Mouse (Mus musculus) testis, adult 2 months (tissue): ENCODE measurements around the gene Trappc10. TPM values are rescaled to one million over a fixed set of nuclear protein-coding genes. Genes with fewer than 3 reads are reported as not detected.

Experiments
- H3K27ac ChIP-seq: fragments of 200-500 bp; 2 replicates; pipeline ENCODE4 v1.5.1; 2012; ENCODE audit warnings: low read depth, low read length; ENCODE audit not compliant: control insufficient read depth, insufficient read depth
- H3K27me3 ChIP-seq: fragments of 200-500 bp; 2 replicates; pipeline ENCODE4 v1.6.1; 2012; ENCODE audit warnings: mild to moderate bottlenecking, low read length, moderate library complexity; ENCODE audit not compliant: control insufficient read depth, insufficient read depth
- H3K36me3 ChIP-seq: fragments of 200-500 bp; 2 replicates; pipeline ENCODE4 v1.6.1; 2012; ENCODE audit warnings: mild to moderate bottlenecking, low read length; ENCODE audit not compliant: control insufficient read depth, insufficient read depth
- H3K4me1 ChIP-seq: fragments of 200-500 bp; 2 replicates; pipeline ENCODE4 v1.6.1; 2012; ENCODE audit warnings: low read length; ENCODE audit not compliant: control insufficient read depth, insufficient read depth
- H3K4me3 ChIP-seq: fragments of 200-500 bp; 2 replicates; pipeline ENCODE4 v1.5.1; 2012; ENCODE audit warnings: low read depth, mild to moderate bottlenecking, low read length, moderate library complexity, mixed read lengths; ENCODE audit not compliant: control insufficient read depth
- CTCF ChIP-seq: fragments of 200-500 bp; IDR thresholded peaks from 2 replicates; pipeline ENCODE4 v1.5.1; 2012; ENCODE audit warnings: low read depth, mild to moderate bottlenecking, inconsistent platforms, low read length, moderate library complexity; ENCODE audit not compliant: control insufficient read depth, insufficient read depth, insufficient replicate concordance
- POLR2A ChIP-seq: fragments of 200-500 bp; IDR thresholded peaks from 2 replicates; pipeline ENCODE4 v1.6.1; 2012; ENCODE audit warnings: low read depth, mild to moderate bottlenecking, inconsistent platforms, low read length, moderate library complexity; ENCODE audit not compliant: control insufficient read depth
- polyA plus RNA-seq: library from polyadenylated mRNA; depleted of rRNA; stranded (reverse); fragments of >200 nt; gene quantifications from 2 replicates; pipeline ENCODE4 v1.2.3, GENCODE M21; 2012

Trappc10 gene
- polyA plus RNA-seq, 1 experiment = 20.3 TPM

DNA sequence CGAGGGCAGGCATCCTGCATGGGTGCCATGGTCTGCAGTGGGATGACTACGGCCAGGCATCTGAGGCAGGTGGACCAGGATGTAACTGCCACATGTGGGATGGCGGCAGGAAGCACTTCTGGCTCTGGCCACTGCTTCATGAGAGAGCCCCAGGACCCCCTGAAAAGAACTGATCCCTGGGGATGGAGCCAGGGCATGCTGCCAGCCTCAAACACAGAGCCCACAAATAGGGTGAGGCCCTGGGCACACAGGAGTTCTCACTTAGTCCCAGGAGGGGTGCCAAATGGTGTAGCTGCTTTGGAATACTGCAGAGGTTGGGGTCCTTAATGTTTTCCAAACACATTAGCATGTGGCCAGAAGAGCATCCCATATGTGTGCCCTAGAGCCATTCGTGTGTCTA, 41.5 kb upstream of the Trappc10 start:
- H3K27me3 ChIP-seq = no peaks in the 10 kb centered on the region
- no peak for TF ChIP-seq CTCF
- no peak for TF ChIP-seq POLR2A
- no peak overlapping the region for H3K4me3 ChIP-seq
- H3K4me1 ChIP-seq = no peaks in the 10 kb centered on the region
- no peak overlapping the region for H3K27ac ChIP-seq
- H3K36me3 ChIP-seq = peaks cover 4% of the 10 kb centered on the region

DNA sequence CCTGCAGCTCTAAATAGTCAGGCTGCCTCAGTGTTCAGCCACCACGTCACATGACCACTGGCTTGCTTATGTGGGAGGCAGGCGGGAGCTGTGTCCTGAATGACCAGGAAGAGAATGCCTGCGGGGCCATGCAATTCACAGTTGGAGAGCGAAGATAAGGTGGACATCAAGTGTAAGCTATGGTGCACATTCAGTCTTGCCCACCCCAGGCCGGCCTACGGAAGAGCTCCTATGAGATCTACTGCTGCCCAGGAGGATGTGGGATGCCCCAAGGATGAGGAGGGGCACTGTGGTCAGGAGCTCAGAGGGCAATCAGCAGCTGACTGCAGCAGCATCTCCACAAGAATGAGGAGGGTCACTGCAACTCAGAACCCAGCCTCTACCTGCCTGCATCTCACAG, 41.0 kb upstream of the Trappc10 start:
- Histone ChIP-seq H3K27ac (no peak overlapping the region), H3K27me3 (no peaks in the 10 kb centered on the region), H3K36me3 (peaks cover 4% of the 10 kb centered on the region), H3K4me3 (no peak overlapping the region), H3K4me1 (no peaks in the 10 kb centered on the region)
- TF ChIP-seq CTCF (no peak), POLR2A (no peak)

DNA sequence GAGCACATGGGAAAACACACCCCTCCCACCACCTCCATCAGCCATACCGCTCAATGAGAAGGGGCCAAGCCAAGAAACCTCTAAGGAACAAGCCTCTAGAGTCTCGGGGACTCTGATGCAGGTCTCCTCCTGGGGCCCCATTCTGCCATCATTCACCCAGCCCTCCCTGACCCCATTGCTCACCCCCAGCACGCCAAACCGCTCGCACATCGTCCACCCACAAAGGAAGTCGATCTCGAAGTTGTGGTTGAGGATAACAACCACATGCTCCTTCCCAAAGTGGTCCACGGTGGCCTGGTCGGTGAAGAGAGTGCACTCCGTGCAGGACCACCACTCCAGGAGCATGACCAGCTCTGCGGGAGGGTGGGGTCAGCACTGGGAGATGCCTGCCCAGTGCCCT, 40.4 kb upstream of the Trappc10 start:
- Histone ChIP-seq H3K27me3 (no peaks in the 10 kb centered on the region), H3K4me3 (no peak overlapping the region), H3K4me1 (no peaks in the 10 kb centered on the region), H3K27ac (no peak overlapping the region; the same call in 1 of the 2 replicates), H3K36me3 (peaks cover 5% of the 10 kb centered on the region)
- no peak for TF ChIP-seq CTCF
- TF ChIP-seq POLR2A = no peak

DNA sequence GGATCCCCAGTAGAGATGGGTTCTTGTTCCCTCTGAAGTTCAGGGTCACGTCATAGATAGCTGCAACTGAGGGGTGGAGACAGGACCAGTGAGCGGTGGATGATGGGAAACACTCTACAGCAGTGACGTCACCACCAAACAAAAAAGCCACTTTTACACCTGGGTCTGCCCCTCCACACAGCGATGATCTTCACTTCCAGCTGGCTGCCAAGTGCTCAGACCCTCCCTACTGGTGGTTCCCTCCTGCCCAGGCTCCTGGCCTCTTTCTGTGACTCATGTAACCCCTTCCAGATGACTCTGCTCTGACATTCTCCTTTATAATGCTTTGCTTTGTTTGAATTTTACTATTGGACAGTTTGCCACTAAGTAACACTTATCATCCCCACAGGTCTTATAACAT, 38.0 kb upstream of the Trappc10 start:
- Histone ChIP-seq H3K27ac (no peak overlapping the region), H3K27me3 (no peaks in the 10 kb centered on the region), H3K36me3 (peaks cover 5% of the 10 kb centered on the region), H3K4me1 (no peaks in the 10 kb centered on the region), H3K4me3 (no peak overlapping the region)
- TF ChIP-seq POLR2A = no peak
- TF ChIP-seq CTCF = no peak

DNA sequence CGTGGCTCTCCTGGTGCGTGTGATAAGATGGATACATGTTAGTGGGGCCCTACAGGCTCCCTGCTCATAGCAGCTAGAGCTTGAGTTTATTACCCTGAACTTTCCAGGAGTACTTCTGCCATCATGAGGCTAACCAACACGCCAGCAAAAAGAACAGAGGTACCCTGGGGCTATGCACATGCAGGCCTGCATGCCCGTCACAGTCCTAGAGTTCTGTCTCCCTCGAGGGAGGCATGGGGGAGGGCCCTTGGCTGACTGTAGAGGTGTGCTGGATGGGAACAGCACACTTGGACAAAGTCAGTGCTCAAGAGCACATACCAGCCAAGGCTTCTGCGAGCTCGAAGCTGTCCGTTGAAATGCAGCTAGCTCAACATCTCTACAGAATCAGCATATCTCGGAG, 36.0 kb upstream of the Trappc10 start:
- Histone ChIP-seq H3K27ac (no peak overlapping the region), H3K4me1 (no peaks in the 10 kb centered on the region), H3K27me3 (no peaks in the 10 kb centered on the region), H3K36me3 (peaks cover 5% of the 10 kb centered on the region), H3K4me3 (no peak overlapping the region)
- TF ChIP-seq POLR2A = no peak
- no peak for TF ChIP-seq CTCF

DNA sequence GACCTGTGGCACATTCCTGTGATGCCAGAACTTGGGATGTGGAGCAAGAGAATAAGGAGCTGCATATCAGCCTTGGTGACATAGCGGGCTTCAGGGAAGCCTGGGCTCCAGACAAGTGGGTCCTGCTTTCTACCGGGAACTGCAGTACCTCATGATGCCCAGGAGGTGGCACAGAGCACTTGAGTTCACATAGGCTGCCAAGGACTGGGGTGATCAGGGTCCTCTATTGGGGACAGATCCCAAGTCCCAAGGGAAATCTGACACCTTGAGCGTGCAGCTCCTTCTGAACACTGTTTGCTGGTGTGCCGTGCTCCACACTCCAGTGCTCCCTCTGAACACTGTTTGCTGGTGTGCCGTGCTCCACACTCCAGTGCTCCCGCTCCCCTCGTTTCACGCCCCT, 34.8 kb upstream of the Trappc10 start:
- no peaks in the 10 kb centered on the region for H3K27me3 ChIP-seq
- H3K4me3 ChIP-seq = no peak overlapping the region
- no peak overlapping the region for H3K27ac ChIP-seq
- no peak for TF ChIP-seq POLR2A
- peak; percentile 64; the same call in 1 of the 2 replicates for TF ChIP-seq CTCF
- H3K36me3 ChIP-seq = peaks cover 5% of the 10 kb centered on the region
- H3K4me1 ChIP-seq = no peaks in the 10 kb centered on the region; the same call in 1 of the 2 replicates

DNA sequence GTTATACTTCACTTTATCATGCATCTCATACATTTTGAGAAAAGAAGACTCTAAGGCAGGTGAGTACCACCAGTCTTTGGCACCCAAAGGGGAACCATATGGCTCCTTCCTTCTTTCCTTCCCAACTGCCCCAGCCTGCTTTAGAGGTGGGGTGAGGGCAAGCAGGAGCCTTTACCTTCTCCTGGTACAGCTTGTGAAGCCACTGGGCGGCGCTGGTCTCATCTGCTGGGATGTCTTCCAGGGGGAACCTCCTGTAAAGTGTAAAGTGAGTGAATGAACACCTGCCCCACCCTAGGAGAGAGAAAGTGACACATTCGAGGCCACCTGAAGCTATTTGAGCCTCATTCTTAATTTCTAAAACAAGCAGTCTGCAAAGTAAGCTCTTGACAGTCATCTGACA, 33.4 kb upstream of the Trappc10 start:
- no peak for TF ChIP-seq CTCF
- TF ChIP-seq POLR2A = no peak
- Histone ChIP-seq H3K27ac (no peak overlapping the region), H3K27me3 (no peaks in the 10 kb centered on the region), H3K4me1 (no peaks in the 10 kb centered on the region; the same call in 1 of the 2 replicates), H3K36me3 (peaks cover 5% of the 10 kb centered on the region), H3K4me3 (no peak overlapping the region)

DNA sequence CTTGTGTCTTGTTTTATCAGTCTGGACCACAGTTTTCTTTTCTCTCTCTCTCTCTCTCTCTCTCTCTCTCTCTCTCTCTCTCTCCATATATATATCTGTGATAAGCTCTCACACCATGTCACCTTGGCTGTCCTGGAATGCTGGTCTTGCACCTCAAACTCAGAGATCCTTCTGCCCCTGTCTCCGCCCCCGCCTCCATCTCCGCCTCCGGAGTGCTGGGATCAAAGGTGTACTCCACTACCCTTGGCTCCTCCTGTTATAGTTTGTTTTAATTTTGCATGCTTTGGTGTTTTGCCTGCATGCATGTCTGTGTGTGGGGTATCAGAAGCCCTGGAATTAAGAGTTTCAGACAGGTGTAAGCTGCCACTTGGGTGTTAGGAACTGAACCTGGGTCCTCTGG, 31.8 kb upstream of the Trappc10 start:
- H3K36me3 ChIP-seq = peaks cover 1% of the 10 kb centered on the region; the same call in 1 of the 2 replicates
- no peak for TF ChIP-seq CTCF
- TF ChIP-seq POLR2A = no peak
- H3K27me3 ChIP-seq = no peaks in the 10 kb centered on the region
- H3K4me3 ChIP-seq = no peak overlapping the region
- H3K4me1 ChIP-seq = no peaks in the 10 kb centered on the region; the same call in 1 of the 2 replicates
- H3K27ac ChIP-seq = no peak overlapping the region
